Mouse (Mus musculus): Measurements from ENCODE around the gene Smim12.

Gene Smim12

DNA sequence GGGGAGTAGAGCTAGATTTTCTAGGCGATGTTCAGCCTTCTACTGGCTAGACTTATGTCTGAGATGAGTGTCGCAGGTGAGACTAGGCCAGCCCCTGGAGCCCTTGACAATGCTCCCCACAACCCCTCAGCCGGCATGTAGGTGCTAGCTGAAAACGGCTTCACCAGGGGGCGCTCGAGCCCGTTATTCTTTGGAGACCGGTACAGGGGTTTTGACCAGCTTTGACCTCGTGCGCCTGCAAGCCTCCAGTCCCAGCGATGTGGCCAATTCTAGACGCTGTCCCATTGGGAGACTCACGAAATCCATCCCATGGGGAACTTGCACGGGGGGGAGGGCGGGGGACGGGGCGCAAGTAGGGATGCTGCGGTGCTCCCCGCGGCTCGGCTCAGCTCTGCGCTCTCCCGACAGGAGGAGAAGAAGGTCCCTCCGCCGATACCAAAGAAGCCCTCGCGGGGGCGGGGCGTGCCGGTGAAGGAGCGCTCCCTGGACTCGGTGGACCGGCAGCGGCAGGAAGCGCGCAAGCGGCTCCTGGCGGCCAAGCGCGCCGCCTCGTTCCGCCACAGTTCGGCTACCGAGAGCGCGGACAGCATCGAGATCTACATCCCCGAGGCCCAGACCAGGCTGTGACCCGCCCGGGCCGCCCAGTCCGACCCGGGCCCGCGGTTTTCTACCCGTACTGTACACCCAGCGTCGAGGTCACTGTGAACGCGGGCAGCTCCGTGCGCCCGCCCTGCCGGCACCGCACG is 7.7 kb upstream of the Smim12 start:
- peak; percentile 77 for DNase-seq

DNA sequence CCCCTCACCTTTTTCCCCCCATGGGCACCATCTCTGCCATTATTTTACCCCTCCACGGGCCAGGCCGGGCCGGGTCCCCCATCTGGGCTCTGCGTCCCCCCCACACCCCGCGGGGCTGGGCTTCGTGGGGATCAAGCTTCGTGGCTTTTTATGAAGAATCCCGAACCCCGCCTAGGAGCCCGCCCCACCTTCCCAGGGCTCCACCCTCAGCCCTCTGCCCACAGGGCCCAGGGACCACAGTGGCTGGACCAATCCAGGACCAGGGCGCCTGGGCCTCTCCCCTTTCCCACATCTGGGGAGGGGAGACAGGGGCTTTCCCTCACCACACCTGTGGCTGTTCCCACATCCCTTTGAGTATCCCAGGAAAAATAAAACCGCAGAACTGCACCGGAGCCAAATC is 7.0 kb upstream of the Smim12 start:
- DNase-seq: no peak

DNA sequence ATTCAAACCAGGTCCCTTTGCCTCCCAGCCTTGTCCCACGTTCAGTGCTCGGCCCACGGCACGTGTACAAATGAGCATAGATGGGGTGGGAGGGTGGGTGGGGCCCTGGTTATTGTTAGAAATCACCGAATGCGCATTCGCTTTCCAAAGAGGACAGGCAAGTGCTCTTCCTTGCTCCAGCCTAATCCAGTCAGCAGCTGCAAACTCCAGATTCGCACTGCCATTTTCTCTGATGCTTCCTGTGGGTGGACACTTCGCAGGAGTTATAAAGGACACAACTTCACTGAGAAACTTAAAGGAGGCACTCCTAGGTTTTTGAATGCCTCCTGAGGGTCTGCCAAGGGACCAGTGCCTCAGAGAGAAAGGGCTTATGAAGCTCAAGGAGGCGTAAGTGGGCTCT is 6.3 kb upstream of the Smim12 start:
- DNase-seq: no peak

DNA sequence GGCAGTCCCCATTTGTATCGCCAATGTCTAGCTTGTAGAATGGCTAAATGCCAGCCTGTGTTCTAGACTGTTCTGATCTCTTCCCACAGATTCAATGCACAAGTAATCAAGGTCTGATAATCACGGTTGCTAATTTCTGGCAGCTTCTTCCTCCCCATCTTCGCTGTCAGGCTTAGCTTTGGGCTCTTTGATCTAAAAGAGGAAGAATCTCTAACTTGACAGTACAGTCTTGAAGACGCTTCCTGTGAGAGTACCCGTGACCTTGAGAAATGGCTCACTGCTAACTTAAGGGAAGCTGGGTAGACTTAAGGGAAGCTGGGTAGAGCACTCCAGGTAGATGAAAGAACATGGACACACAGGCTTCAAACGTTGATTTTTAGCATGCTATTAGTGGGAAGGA is 888 bp upstream of the Smim12 start:
- DNase-seq: no peak

DNA sequence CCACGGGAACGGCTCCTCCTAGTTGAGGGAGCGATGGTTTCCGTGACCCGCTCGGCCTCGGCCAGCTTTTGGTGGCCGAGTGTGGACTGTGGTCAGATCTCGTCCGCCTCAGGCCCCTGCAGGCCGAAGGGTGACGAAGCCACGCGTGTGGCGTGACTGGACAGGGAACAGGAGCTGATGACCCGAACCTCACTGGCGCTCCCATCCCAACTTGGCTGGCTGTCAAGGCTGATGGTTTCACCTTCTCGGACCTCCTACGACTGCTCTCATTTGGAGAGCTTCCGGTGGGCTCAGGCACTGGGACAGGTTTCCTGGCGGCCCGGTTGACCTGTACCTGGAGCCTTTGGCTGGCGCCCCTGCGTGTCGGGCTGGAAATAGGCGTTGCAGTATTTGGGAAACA is 369 bp downstream of the Smim12 start:
- DNase-seq: no peak

DNA sequence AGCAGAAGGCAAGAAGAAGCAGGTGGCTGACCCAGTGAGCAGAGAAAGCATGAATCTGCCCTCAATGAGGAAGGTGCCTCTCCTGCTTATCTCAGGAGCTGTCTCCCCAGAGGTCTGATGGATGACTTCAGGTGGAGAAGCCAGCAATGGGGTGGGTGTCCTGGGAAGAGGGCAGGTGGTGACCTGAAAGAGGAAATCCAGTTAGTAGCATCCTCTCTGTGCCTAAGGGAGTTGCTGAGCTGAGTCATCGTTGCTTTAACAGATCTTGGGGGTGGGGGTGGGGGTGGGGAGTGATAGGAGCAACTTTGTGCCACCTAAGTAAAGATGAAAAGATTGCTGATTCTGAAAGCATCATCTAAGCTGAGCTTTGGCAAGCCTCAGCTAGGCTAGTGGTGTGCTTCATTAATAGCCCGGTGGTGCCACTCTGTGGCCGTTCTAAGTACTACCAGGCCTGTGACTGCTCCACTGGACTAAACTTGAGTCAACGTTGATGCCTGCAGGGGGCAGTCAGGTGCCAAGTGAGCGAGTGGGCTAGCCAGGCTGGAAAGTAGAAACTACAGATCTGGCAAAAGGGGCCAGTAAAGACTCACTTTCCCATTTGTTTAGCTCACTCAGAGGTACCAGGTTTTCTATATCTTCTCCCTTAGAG is 6.2 kb downstream of the Smim12 start:
- DNase-seq: peak; percentile 95

DNA sequence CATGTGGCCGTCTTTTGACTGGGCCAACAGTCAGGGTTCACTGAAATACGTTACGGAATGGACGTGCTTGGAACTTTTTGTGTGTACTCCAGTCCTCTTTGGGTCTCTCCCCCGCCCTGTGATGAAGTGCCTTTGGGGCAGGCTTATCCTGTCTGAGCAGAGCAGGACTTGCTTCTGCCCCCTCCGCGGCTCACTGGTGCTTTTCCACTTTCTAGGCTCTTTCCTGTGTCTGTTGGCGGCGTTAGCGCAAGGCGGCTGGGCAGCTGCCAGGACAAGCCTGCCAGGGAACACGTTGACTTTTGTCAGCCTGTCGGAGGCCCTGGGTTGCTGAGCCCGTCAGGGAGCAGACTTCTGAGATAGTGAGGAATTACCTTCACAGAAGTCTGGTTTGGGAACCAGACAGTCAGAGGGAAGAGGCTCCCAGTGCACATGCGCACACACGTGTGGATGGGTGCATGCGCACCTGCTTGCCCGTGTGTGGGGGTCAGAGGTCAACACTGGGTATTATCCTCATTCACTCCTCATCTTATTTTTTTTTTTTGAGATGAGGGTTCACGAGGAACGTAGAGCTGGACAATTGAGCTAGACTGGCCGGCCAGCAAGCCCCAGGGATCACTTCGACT is 8.5 kb downstream of the Smim12 start:
- DNase-seq: peak; percentile 74

DNA sequence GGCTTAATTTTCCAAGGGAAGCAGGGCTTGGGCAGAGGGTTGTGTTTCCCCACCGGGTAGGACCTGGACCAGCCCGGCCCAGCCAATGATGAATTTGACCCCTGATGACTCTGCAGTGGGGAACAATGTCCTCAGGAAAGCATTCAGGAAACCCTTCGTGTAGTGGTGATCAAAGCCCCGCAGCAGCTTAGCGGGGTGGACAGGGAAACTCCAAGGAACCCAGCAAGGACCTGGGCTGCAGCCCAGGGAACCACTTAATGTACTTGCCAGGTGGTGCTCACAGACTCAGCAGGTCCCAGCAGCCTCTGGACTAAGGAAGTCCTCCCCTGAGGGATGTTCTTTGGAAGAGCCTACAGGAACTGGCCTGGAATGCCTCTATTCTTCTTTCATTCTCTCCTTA is 13.2 kb downstream of the Smim12 start:
- DNase-seq: no peak

DNA sequence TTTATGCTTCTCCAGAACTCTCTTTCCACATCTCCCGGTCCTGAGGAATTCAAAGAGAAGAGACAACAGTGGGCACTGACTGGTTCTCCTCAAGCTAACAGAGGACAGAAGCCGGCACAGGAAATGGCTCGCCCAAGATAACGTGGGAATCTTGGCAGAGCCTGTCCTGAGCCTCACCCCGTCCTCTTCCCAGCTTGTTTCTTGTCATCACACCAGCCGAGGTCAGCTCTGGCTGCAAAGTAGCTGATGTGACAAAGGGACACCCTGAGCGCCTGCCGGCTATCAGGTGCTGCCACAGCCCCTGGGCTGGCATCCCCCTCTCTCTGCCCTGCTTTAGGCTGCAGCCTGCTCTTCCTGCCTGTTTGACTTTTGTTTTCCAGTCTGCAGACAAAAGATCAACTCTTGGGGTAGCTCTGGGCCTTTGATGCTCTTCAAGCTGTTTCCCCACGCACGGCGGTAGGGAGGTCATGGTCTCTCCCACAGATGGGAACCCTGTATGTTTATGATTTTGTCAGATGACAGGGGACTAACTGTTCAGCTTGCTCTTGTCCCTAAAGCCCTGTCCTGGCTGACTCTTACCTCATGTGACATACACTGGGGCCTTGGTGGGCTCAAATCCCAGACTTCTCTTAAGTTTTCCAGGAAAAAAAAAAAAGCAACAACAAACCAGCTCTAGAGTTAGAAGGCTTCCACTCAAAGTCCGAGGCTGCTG is 14.8 kb downstream of the Smim12 start:
- DNase-seq: no peak

DNA sequence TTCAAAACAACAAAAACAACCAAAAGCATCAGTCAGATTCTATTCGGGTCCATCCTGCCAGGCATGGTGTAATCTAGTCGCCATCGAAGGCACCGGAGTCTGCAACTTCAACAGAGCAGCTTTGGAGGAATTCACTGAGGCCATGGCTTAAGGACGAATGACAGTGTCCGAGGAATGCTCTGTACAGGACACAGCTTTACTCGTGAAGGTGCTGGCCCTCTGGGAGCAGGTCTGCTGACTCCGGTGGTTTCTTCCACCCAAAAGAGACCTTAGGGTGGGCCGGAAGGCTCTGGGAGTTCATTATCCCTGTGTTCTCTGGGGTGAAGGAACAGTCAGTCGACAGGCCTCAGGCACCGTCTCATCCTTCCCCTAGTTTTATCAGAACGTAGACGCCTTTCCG is 18.0 kb downstream of the Smim12 start:
- no peak for DNase-seq

DNA sequence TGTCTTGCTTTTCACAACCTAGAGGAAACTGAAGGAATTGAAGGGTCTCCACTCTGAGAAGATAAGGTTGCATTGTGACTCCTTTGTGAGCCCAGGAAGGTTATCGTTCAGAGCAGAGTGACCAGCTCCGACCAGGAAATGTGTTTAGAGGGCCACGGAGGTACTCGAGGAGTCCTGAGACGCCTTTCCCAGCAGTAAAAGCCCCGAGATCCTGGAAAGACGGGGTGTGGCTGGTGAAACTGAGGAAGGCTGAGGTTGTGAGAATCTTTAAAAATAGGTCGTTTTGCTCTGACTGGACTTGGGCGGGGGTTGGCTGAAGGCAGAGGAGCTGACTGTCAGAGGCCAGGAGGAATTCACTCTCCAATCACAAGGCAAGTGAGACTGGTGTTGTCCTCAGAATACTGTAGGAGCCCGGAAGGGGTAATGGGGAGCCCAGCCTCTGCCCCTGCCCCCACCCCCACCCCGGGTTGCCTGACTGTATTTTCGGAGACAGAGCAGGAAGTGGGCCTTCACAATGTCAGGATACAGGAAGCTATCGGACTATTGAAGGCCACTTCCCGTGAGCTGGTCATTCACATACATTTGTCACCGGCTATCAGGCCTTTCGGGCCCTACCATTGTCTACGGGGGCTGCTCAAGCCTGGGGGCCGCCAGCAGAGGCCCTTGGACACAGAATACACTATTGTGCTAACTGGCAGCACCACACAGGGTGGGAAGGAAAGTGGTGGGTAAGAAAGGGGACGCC is 20.0 kb downstream of the Smim12 start:
- no peak for DNase-seq

DNA sequence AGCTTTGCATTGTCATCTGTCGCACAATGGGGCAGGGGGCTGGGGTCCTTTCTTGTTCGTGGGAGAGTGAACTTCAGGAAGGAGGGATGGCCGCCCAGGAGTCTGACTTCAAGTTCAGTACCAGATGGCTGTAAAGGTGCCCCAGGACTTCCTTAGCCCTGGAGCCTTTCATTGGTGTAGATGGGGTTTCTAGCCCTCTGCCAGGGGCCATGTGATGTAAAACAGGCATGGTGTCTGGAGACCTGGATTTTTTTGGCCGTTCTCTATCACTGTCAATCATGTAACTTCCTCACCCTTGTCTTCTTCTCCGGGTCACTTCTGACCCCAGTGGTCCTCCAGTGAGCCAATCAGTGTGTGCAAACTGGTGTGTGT is 20.6 kb downstream of the Smim12 start:
- no peak for DNase-seq

DNA sequence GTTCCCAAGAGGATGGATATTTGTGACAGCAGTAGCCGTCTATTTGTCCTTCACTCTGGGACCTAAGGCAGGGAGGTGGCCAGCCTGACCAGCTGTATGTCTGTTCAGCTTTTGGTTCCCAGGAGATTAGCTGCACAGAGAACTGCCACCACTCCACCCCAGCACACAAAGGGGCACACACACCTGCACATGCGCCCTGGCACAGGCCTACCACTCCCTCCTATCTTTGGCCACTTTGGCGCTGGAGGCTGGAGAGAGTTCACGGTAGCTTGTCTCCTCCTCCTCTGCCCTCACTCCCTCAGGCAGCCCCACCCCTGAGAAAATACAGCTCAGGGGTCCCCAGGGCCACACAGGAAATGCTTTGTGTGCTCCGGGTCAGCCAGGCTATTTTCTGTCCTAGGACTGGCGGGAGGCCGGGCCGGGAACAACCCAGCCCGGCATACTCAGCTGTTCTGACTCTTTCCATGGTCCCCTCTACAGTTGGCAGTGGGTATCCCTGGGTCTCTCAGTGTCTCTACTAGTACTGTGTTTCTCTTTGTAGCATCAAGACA is 34.9 kb downstream of the Smim12 start:
- DNase-seq: no peak

DNA sequence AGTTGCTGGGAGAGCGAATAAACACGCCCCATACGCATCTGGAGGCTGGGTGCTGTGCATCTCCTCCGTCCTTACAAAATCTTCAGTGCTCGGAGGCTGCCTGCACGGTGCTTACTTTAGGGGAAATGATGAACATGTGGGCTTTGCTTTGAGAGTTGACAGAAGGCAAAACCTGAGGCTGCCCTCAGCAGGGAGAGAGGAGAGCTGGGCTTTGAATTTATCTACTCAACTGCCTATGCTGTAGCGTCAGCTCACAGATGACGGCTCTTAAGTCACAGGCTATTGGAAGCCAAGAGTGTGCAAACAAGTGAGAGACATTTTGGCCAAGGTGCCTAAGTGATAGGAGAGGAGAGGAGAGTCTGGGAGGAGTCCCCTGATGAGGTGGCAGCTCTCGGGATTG is 35.7 kb downstream of the Smim12 start:
- DNase-seq: no peak

DNA sequence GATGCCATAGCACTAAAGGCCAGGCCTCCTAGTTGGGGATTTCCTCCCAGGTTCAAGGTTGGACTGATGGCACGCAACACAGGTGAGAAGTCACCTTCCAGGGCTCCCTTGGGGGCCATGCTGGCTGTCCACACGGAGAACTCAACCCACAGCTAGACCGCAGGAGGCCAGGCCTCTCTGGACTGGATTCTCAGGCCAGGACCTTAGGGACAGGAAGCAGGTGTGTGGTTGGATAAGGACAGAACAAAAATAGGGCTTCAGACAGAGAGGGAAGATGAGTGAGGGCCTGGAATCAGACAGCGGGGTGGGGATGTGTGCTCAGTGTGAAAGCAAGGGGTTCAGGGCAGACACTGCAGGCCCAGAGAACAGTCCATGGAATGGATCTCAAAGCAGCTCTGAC is 43.3 kb downstream of the Smim12 start:
- DNase-seq: no peak

DNA sequence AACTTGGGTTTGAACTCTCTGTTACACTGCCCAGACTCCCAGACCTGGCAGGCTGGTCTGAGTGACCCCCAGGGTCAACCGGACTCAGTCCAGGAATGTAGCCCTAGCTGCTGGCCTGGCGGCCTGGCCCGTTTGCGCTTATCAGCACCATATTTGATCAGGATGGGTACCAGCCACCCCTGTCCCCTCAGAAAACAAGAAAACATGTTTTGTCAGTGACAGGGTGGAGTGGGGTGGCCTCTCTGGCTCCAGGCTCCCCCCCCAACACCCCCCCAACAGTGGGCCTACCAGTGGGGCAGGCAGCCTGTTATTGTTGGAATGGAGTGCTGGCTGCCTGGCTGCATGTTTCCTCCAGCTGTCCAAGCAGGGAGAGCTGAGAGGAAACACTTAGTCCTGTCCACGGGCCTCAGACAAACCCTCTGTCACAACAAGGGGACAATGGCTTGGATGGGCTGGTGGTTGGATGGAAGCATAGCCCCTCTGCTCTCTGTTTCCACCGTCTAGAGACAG is 45.5 kb downstream of the Smim12 start:
- no peak for DNase-seq

DNA sequence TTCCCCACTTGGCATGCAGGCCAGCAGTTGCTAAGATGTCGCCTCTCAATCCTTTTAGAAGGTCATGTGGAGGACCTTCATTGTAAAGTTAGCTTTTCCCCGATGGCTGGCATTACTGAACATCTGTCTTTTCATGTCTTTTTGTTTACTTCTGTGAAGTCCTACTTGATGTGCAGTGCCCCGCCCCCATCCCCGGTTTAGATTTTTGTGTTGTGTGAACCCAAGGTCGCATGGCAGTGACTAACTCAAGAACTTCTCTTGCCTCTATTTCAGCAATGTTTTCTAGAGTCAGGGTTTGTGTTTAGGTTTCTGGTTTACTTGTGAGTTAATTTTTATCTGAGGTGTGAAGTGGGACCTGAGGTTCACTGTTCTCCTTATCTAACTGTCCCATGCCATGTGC is 49.0 kb downstream of the Smim12 start:
- no peak for DNase-seq
